Mouse (Mus musculus) spleen, adult 2 months (tissue): ENCODE data around the gene Smc6.

Experiments
- CTCF ChIP-seq: fragments of 200-500 bp; IDR thresholded peaks from 2 replicates; pipeline ENCODE4 v1.5.1; 2011; ENCODE audit warnings: mild to moderate bottlenecking, inconsistent platforms; ENCODE audit not compliant: insufficient read depth, insufficient read length, insufficient replicate concordance; ENCODE audit errors: extremely low read depth
- POLR2A ChIP-seq: fragments of 200-500 bp; IDR thresholded peaks from 2 replicates; pipeline ENCODE4 v1.6.1; 2011; ENCODE audit warnings: low read depth, low read length, inconsistent platforms

DNA sequence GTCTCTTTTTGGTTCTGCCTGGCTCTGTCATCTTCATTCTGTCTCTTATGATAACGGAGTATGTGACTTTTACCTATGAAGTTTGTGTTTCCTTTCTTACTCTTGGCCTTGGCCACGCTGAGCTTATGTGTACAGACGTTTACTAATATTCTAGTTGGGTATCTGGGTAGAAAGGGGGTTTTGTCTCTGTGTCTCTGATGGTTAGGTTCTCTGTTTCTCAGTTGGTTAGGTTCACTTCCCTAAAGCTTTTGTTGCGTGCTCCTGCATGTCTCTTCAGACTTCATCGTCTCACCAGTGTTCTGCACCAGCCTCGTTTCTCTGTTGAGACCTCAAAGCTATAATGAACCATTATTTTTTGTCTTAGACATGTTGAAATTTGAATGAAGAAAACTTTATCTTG lies 11.5 kb downstream of the Smc6 start:
- TF ChIP-seq CTCF: no peak
- no peak for TF ChIP-seq POLR2A
